Mouse (Mus musculus) midbrain, embryonic 16.5 days (tissue): ENCODE results near the gene Lonp1. TPM values are rescaled to one million over a fixed set of nuclear protein-coding genes. Genes with fewer than 3 reads are reported as not detected.

Experiments
- ATAC-seq: fragments of 200-750 bp; cut with Nextera tagmentation; 2 replicates; pipeline ENCODE4 v1.8.0; 2017; ENCODE audit warnings: moderate TSS enrichment
- H3K27ac ChIP-seq: fragments of 300-500 bp; sonication (generic); 2 replicates; pipeline ENCODE4 v1.5.1; 2014; ENCODE audit warnings: mild to moderate bottlenecking, low read length, mixed read lengths
- H3K27me3 ChIP-seq: fragments of 300-500 bp; sonication (generic); 2 replicates; pipeline ENCODE4 v1.6.1; 2014; ENCODE audit warnings: low read depth, low read length, mixed read lengths; ENCODE audit not compliant: control insufficient read depth, insufficient read depth
- H3K36me3 ChIP-seq: fragments of 300-500 bp; sonication (generic); 2 replicates; pipeline ENCODE4 v1.6.1; 2014; ENCODE audit warnings: mild to moderate bottlenecking, low read length, moderate library complexity, mixed read lengths; ENCODE audit not compliant: control insufficient read depth, insufficient read depth
- H3K4me1 ChIP-seq: fragments of 300-500 bp; sonication (generic); 2 replicates; pipeline ENCODE4 v1.6.1; 2014; ENCODE audit warnings: mild to moderate bottlenecking, low read length, mixed read lengths; ENCODE audit not compliant: control insufficient read depth, insufficient read depth
- H3K4me2 ChIP-seq: fragments of 300-500 bp; sonication (generic); 2 replicates; pipeline ENCODE4 v1.6.1; 2014; ENCODE audit warnings: mild to moderate bottlenecking, low read length, mixed read lengths
- H3K4me3 ChIP-seq: fragments of 300-500 bp; sonication (generic); 2 replicates; pipeline ENCODE4 v1.5.1; 2014; ENCODE audit warnings: low read depth, mild to moderate bottlenecking, low read length, moderate library complexity, mixed read lengths
- H3K9ac ChIP-seq: fragments of 300-500 bp; sonication (generic); 2 replicates; pipeline ENCODE4 v1.6.1; 2014; ENCODE audit warnings: low read depth, low read length, mixed read lengths
- H3K9me3 ChIP-seq: fragments of 300-500 bp; sonication (generic); replicated peaks from 2 replicates; pipeline ENCODE4 v1.6.1; 2014; ENCODE audit warnings: mild to moderate bottlenecking, low read length, mixed read lengths; ENCODE audit not compliant: control insufficient read depth, poor library complexity, severe bottlenecking
- WGBS: fragments of 180-500 bp; shearing (Covaris S2); extraction: QIAGEN DNeasy Blood & Tissue Kit; methylation state at CpG from one replicate; pipeline ENCODE4 v1.1.7; 2014; 5-methylcytosine and 5-hydroxymethylcytosine counted together
- polyA plus RNA-seq: library from polyadenylated mRNA; unstranded; fragments of >200 nt; fragmentation: Nextera tagmentation; extraction: Ambion mirVana; gene quantifications from 2 replicates; pipeline ENCODE4 v1.2.1, GENCODE M21; 2015

Lonp1 gene
- polyA plus RNA-seq, 1 experiment from 2014 or later, result 42.8 TPM

GRCm38 (mm10) chr17:56663659-56664058 is 37.0 kb upstream of the Lonp1 start:
- H3K27me3 ChIP-seq, result no peaks in the 10 kb centered on the region; the same call in none of the 2 replicates
- H3K9ac ChIP-seq, result no peak overlapping the region
- H3K27ac ChIP-seq, result no peak overlapping the region
- no peaks in the 10 kb centered on the region for H3K9me3 ChIP-seq
- no peaks in the 10 kb centered on the region for H3K36me3 ChIP-seq
- no peak overlapping the region for H3K4me3 ChIP-seq
- no peak for ATAC-seq
- peaks cover 4% of the 10 kb centered on the region; the same call in 1 of the 2 replicates for H3K4me1 ChIP-seq
- 65% methylated on average over 3 of the region's 3 CpGs for WGBS
- H3K4me2 ChIP-seq, result no peak overlapping the region

GRCm38 (mm10) chr17:56656171-56656570 is 29.5 kb upstream of the Lonp1 start:
- Histone ChIP-seq H3K36me3 (no peaks in the 10 kb centered on the region), H3K4me1 (no peaks in the 10 kb centered on the region), H3K9ac (no peak overlapping the region), H3K4me3 (no peak overlapping the region), H3K9me3 (no peaks in the 10 kb centered on the region), H3K27me3 (no peaks in the 10 kb centered on the region), H3K27ac (no peak overlapping the region), H3K4me2 (no peak overlapping the region)
- no peak for ATAC-seq
- WGBS, result 90% methylated on average over 6 of the region's 6 CpGs

GRCm38 (mm10) chr17:56655311-56655710 is 28.6 kb upstream of the Lonp1 start:
- 84% methylated on average over 3 of the region's 3 CpGs for WGBS
- Histone ChIP-seq H3K27ac (no peak overlapping the region), H3K36me3 (no peaks in the 10 kb centered on the region), H3K4me3 (no peak overlapping the region), H3K4me1 (no peaks in the 10 kb centered on the region), H3K9me3 (no peaks in the 10 kb centered on the region), H3K4me2 (no peak overlapping the region), H3K9ac (no peak overlapping the region), H3K27me3 (no peaks in the 10 kb centered on the region)
- no peak for ATAC-seq

- no peak overlapping the region for H3K4me2 ChIP-seq
- H3K9ac ChIP-seq, result no peak overlapping the region
- H3K36me3 ChIP-seq, result no peaks in the 10 kb centered on the region
- no peak overlapping the region for H3K4me3 ChIP-seq
- H3K4me1 ChIP-seq, result no peaks in the 10 kb centered on the region
- 68% methylated on average over 2 of the region's 2 CpGs for WGBS
- no peaks in the 10 kb centered on the region for H3K27me3 ChIP-seq
- no peak overlapping the region for H3K27ac ChIP-seq
- no peak for ATAC-seq
- H3K9me3 ChIP-seq, result no peaks in the 10 kb centered on the region
Measured at GRCm38 (mm10) chr17:56654771-56655170, 28.1 kb upstream of the Lonp1 start.

- H3K4me2 ChIP-seq, result no peak overlapping the region
- H3K36me3 ChIP-seq, result no peaks in the 10 kb centered on the region
Measured at GRCm38 (mm10) chr17:56651801-56652200, 25.1 kb upstream of the Lonp1 start.

GRCm38 (mm10) chr17:56647546-56647945 is 20.9 kb upstream of the Lonp1 start:
- Histone ChIP-seq H3K27ac (no peak overlapping the region), H3K9ac (no peak overlapping the region), H3K27me3 (no peaks in the 10 kb centered on the region), H3K4me1 (no peaks in the 10 kb centered on the region), H3K4me3 (no peak overlapping the region), H3K4me2 (no peak overlapping the region), H3K36me3 (no peaks in the 10 kb centered on the region), H3K9me3 (no peaks in the 10 kb centered on the region)
- ATAC-seq, result no peak
- WGBS, result 76% methylated on average over 11 of the region's 13 CpGs

More at GRCm38 (mm10) chr17:56651801-56652200, 25.1 kb upstream of the Lonp1 start:
- Histone ChIP-seq H3K4me3 (no peak overlapping the region), H3K4me1 (no peaks in the 10 kb centered on the region), H3K9ac (no peak overlapping the region), H3K9me3 (no peaks in the 10 kb centered on the region), H3K27ac (no peak overlapping the region), H3K27me3 (no peaks in the 10 kb centered on the region)
- ATAC-seq, result no peak
- WGBS, result 42% methylated on average over 10 of the region's 10 CpGs

GRCm38 (mm10) chr17:56643237-56643636 is 16.6 kb upstream of the Lonp1 start:
- Histone ChIP-seq H3K27me3 (no peaks in the 10 kb centered on the region), H3K4me2 (no peak overlapping the region), H3K9me3 (no peaks in the 10 kb centered on the region), H3K9ac (no peak overlapping the region), H3K4me1 (no peaks in the 10 kb centered on the region), H3K36me3 (no peaks in the 10 kb centered on the region), H3K27ac (no peak overlapping the region), H3K4me3 (no peak overlapping the region)
- no peak for ATAC-seq
- WGBS, result 85% methylated on average over 4 of the region's 4 CpGs

- no peak overlapping the region for H3K4me3 ChIP-seq
- ATAC-seq, result no peak
- H3K4me2 ChIP-seq, result no peak overlapping the region
- H3K9ac ChIP-seq, result no peak overlapping the region
- WGBS, result 81% methylated on average over 6 of the region's 6 CpGs
- no peaks in the 10 kb centered on the region for H3K27me3 ChIP-seq
- H3K36me3 ChIP-seq, result no peaks in the 10 kb centered on the region
- no peak overlapping the region for H3K27ac ChIP-seq
- no peaks in the 10 kb centered on the region for H3K4me1 ChIP-seq
- no peaks in the 10 kb centered on the region for H3K9me3 ChIP-seq
Measured at GRCm38 (mm10) chr17:56634023-56634422, 7.3 kb upstream of the Lonp1 start.

- ATAC-seq, result no peak
- WGBS, result 44% methylated on average over 4 of the region's 4 CpGs
- Histone ChIP-seq H3K4me1 (peaks cover 4% of the 10 kb centered on the region; the same call in 1 of the 2 replicates), H3K36me3 (no peaks in the 10 kb centered on the region), H3K9me3 (no peaks in the 10 kb centered on the region), H3K9ac (no peak overlapping the region), H3K4me2 (no peak overlapping the region), H3K4me3 (no peak overlapping the region), H3K27ac (no peak overlapping the region), H3K27me3 (no peaks in the 10 kb centered on the region)
Measured at GRCm38 (mm10) chr17:56631807-56632206, 5.1 kb upstream of the Lonp1 start.
